Mouse (Mus musculus) heart, embryonic 12.5 days (tissue): ENCODE measurements around the gene Mrln. TPM values are rescaled to one million over a fixed set of nuclear protein-coding genes. Genes with fewer than 3 reads are reported as not detected.

ENCODE experiments used
- ATAC-seq: fragments of 200-750 bp; cut with Nextera tagmentation; 2 replicates; pipeline ENCODE4 v1.8.0; 2017; ENCODE audit warnings: moderate TSS enrichment, moderate library complexity; ENCODE audit not compliant: insufficient number of reproducible peaks, low FRiP score
- H3K27ac ChIP-seq: fragments of 300-500 bp; sonication (generic); 2 replicates; pipeline ENCODE4 v1.5.1; 2016; ENCODE audit warnings: mild to moderate bottlenecking, moderate library complexity; ENCODE audit not compliant: poor library complexity, severe bottlenecking
- H3K27me3 ChIP-seq: fragments of 300-500 bp; sonication (generic); replicated peaks from 2 replicates; pipeline ENCODE4 v1.6.1; 2016; ENCODE audit warnings: mild to moderate bottlenecking, moderate library complexity
- H3K36me3 ChIP-seq: fragments of 300-500 bp; sonication (generic); 2 replicates; pipeline ENCODE4 v1.6.1; 2016; ENCODE audit warnings: mild to moderate bottlenecking, moderate library complexity
- H3K4me1 ChIP-seq: fragments of 300-500 bp; sonication (generic); replicated peaks from 2 replicates; pipeline ENCODE4 v1.6.1; 2016; ENCODE audit warnings: mild to moderate bottlenecking
- H3K4me2 ChIP-seq: fragments of 300-500 bp; sonication (generic); 2 replicates; pipeline ENCODE4 v1.6.1; 2016; ENCODE audit warnings: mild to moderate bottlenecking, moderate library complexity
- H3K4me3 ChIP-seq: fragments of 300-500 bp; sonication (generic); 2 replicates; pipeline ENCODE4 v1.5.1; 2016; ENCODE audit warnings: mild to moderate bottlenecking
- H3K9ac ChIP-seq: fragments of 300-500 bp; sonication (generic); 2 replicates; pipeline ENCODE4 v1.6.1; 2016; ENCODE audit warnings: mild to moderate bottlenecking, moderate library complexity
- H3K9me3 ChIP-seq: fragments of 300-500 bp; sonication (generic); replicated peaks from 2 replicates; pipeline ENCODE4 v1.6.1; 2016; ENCODE audit warnings: mild to moderate bottlenecking, moderate library complexity
- WGBS: fragments of 180-500 bp; shearing (Covaris S2); methylation state at CpG from one replicate; pipeline ENCODE4 v1.1.7; 2016; 5-methylcytosine and 5-hydroxymethylcytosine counted together
- polyA plus RNA-seq: library from polyadenylated mRNA; unstranded; fragments of >200 nt; fragmentation: Nextera tagmentation; extraction: Ambion mirVana; gene quantifications from 2 replicates; pipeline ENCODE4 v1.2.1, GENCODE M21; 2016

Mrln gene
- polyA plus RNA-seq: 0.45 and 0.90 TPM in 2 replicates

GRCm38 (mm10) chr10:70204505-70205399 lies at the start of gene Mrln:
Gene Mrln, plus strand, starts transcription at chr10:70204664.
- Histone ChIP-seq H3K4me2 (no peak within 1 kb of the TSS), H3K4me3 (no peak within 1 kb of the TSS), H3K9me3 (no peaks in the 10 kb centered on the region), H3K9ac (no peak within 1 kb of the TSS), H3K27ac (no peak within 1 kb of the TSS), H3K4me1 (no peaks in the 10 kb centered on the region), H3K36me3 (no peaks in the 10 kb centered on the region), H3K27me3 (no peaks in the 10 kb centered on the region)
- ATAC-seq: no peak
- WGBS: 63% methylated on average over 17 of the region's 17 CpGs

- no peak for ATAC-seq
- H3K27me3 ChIP-seq: no peaks in the 10 kb centered on the region
- WGBS: 76% methylated on average over 3 of the region's 3 CpGs
- peaks cover 63% of the 10 kb centered on the region for H3K36me3 ChIP-seq
- no peaks in the 10 kb centered on the region; the same call in 1 of the 2 replicates for H3K9me3 ChIP-seq
- H3K27ac ChIP-seq: no peak overlapping the region
- H3K4me2 ChIP-seq: no peak overlapping the region
- peaks cover 30% of the 10 kb centered on the region for H3K4me1 ChIP-seq
- H3K9ac ChIP-seq: no peak overlapping the region
- H3K4me3 ChIP-seq: no peak overlapping the region
Observed at GRCm38 (mm10) chr10:70156431-70157165, 47.9 kb upstream of the Mrln start.

- no peak overlapping the region for H3K9ac ChIP-seq
- no peak for ATAC-seq
- no peak overlapping the region for H3K27ac ChIP-seq
- H3K4me3 ChIP-seq: no peak overlapping the region
- H3K36me3 ChIP-seq: peaks cover 60% of the 10 kb centered on the region
- no peaks in the 10 kb centered on the region; the same call in 1 of the 2 replicates for H3K9me3 ChIP-seq
- H3K4me1 ChIP-seq: peaks cover 10% of the 10 kb centered on the region
- 88% methylated on average over 12 of the region's 12 CpGs for WGBS
- H3K27me3 ChIP-seq: no peaks in the 10 kb centered on the region
- H3K4me2 ChIP-seq: no peak overlapping the region
Observed at GRCm38 (mm10) chr10:70159651-70160320, 44.7 kb upstream of the Mrln start.

GRCm38 (mm10) chr10:70160811-70161210 lies 43.7 kb upstream of the Mrln start:
- peaks cover 50% of the 10 kb centered on the region for H3K36me3 ChIP-seq
- H3K4me3 ChIP-seq: no peak overlapping the region
- H3K4me2 ChIP-seq: no peak overlapping the region
- H3K9me3 ChIP-seq: no peaks in the 10 kb centered on the region; the same call in 1 of the 2 replicates
- no peak overlapping the region for H3K27ac ChIP-seq
- H3K4me1 ChIP-seq: peaks cover 21% of the 10 kb centered on the region
- no peak overlapping the region for H3K9ac ChIP-seq
- H3K27me3 ChIP-seq: no peaks in the 10 kb centered on the region
- no peak for ATAC-seq
- WGBS: 91% methylated on average over 12 of the region's 12 CpGs

GRCm38 (mm10) chr10:70161504-70161903 lies 43.0 kb upstream of the Mrln start:
- ATAC-seq: no peak
- Histone ChIP-seq H3K36me3 (peaks cover 43% of the 10 kb centered on the region), H3K4me3 (no peak overlapping the region), H3K9ac (no peak overlapping the region), H3K27ac (no peak overlapping the region), H3K9me3 (no peaks in the 10 kb centered on the region), H3K4me1 (peaks cover 28% of the 10 kb centered on the region), H3K27me3 (no peaks in the 10 kb centered on the region), H3K4me2 (no peak overlapping the region)
- WGBS: 90% methylated on average over 14 of the region's 14 CpGs

GRCm38 (mm10) chr10:70163681-70164080 lies 40.8 kb upstream of the Mrln start:
- no peak overlapping the region for H3K27ac ChIP-seq
- 78% methylated on average over 5 of the region's 5 CpGs for WGBS
- no peak overlapping the region for H3K4me3 ChIP-seq
- H3K9me3 ChIP-seq: no peaks in the 10 kb centered on the region
- H3K9ac ChIP-seq: no peak overlapping the region
- H3K36me3 ChIP-seq: peaks cover 41% of the 10 kb centered on the region
- no peaks in the 10 kb centered on the region for H3K27me3 ChIP-seq
- no peak for ATAC-seq
- H3K4me2 ChIP-seq: no peak overlapping the region
- peaks cover 43% of the 10 kb centered on the region for H3K4me1 ChIP-seq

GRCm38 (mm10) chr10:70165877-70166276 lies 38.6 kb upstream of the Mrln start:
- H3K9ac ChIP-seq: no peak overlapping the region
- ATAC-seq: no peak
- H3K4me2 ChIP-seq: 0 out of 2 replicates have a peak overlapping the region, but pooled peaks have one; percentile 9
- H3K4me3 ChIP-seq: no peak overlapping the region
- no peaks in the 10 kb centered on the region for H3K9me3 ChIP-seq
- H3K36me3 ChIP-seq: peaks cover 45% of the 10 kb centered on the region
- peaks cover 56% of the 10 kb centered on the region for H3K4me1 ChIP-seq
- 40% methylated on average over 6 of the region's 6 CpGs for WGBS
- H3K27me3 ChIP-seq: no peaks in the 10 kb centered on the region
- H3K27ac ChIP-seq: no peak overlapping the region; the same call in 1 of the 2 replicates

- peaks cover 46% of the 10 kb centered on the region for H3K36me3 ChIP-seq
- H3K27me3 ChIP-seq: no peaks in the 10 kb centered on the region
- H3K9me3 ChIP-seq: no peaks in the 10 kb centered on the region
- H3K4me3 ChIP-seq: no peak overlapping the region
- H3K9ac ChIP-seq: no peak overlapping the region
- H3K4me2 ChIP-seq: no peak overlapping the region
- WGBS: 48% methylated on average over 5 of the region's 5 CpGs
- H3K4me1 ChIP-seq: peaks cover 56% of the 10 kb centered on the region
- no peak overlapping the region for H3K27ac ChIP-seq
- no peak for ATAC-seq
Observed at GRCm38 (mm10) chr10:70166427-70166826, 38.0 kb upstream of the Mrln start.

- no peak for ATAC-seq
- no peak overlapping the region for H3K9ac ChIP-seq
- no peaks in the 10 kb centered on the region for H3K9me3 ChIP-seq
- WGBS: 45% methylated on average over 11 of the region's 11 CpGs
- no peak overlapping the region for H3K4me3 ChIP-seq
- no peak overlapping the region for H3K4me2 ChIP-seq
- peak overlapping the region; percentile 14; the same call in 1 of the 2 replicates for H3K27ac ChIP-seq
- peaks cover 44% of the 10 kb centered on the region for H3K36me3 ChIP-seq
- H3K4me1 ChIP-seq: peaks cover 56% of the 10 kb centered on the region
- H3K27me3 ChIP-seq: no peaks in the 10 kb centered on the region
Observed at GRCm38 (mm10) chr10:70167625-70168024, 36.8 kb upstream of the Mrln start.

- ATAC-seq: no peak
- no peak overlapping the region for H3K9ac ChIP-seq
- peaks cover 59% of the 10 kb centered on the region for H3K4me1 ChIP-seq
- H3K4me3 ChIP-seq: no peak overlapping the region
- no peaks in the 10 kb centered on the region for H3K27me3 ChIP-seq
- H3K27ac ChIP-seq: peak overlapping the region; percentile 37; the same call in 1 of the 2 replicates
- peaks cover 44% of the 10 kb centered on the region for H3K36me3 ChIP-seq
- H3K9me3 ChIP-seq: no peaks in the 10 kb centered on the region
- 77% methylated on average over 13 of the region's 13 CpGs for WGBS
- no peak overlapping the region for H3K4me2 ChIP-seq
Observed at GRCm38 (mm10) chr10:70168396-70168795, 36.1 kb upstream of the Mrln start.
